Mouse (Mus musculus): Measurements from ENCODE around the gene Mapkapk5.
A peak's percentile ranks its signal among the peaks of the same experiment; 100 is the strongest.

Mapkapk5 gene

DNA sequence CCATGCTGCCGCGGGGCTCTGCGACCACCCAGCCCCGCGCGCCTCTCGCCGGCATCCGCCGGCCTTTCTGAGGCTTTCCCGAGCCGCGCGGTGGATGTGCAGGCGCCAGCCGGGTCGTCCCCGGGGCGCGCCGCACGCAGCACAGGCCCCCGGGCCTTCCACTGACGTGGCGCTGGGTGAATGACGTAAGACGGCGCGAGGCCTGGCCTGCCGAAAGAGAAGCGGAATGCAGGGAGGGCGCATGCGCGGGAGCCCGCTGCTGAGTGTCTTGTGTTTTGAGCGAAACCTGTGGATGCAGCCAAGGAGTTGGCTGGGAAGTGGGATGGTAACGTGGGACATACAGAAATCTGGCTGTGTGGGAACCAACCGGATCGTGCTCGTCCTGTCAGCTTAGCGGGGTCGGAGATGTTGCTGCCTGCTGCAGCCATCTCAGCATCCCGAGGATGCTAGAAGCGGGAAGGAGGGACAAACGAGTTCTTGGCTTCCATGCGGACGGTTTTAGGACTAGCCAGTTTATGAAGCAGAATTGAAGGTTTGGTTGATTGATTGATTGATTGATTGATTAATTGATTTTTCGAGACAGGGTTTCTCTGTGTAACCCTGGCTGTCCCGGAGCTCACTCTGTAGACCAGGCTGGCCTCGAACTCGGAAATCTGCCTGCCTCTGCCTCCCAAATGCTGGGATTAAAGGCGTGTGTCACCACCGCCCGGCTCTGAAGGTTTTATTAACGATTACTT is at the start of gene Mapkapk5:
Gene Mapkapk5 (minus strand): TSS at position 113 of the 737 bp plus-strand sequence.
- DNase-seq (ENCODE audit: low spot score), result peak; percentile 98

DNA sequence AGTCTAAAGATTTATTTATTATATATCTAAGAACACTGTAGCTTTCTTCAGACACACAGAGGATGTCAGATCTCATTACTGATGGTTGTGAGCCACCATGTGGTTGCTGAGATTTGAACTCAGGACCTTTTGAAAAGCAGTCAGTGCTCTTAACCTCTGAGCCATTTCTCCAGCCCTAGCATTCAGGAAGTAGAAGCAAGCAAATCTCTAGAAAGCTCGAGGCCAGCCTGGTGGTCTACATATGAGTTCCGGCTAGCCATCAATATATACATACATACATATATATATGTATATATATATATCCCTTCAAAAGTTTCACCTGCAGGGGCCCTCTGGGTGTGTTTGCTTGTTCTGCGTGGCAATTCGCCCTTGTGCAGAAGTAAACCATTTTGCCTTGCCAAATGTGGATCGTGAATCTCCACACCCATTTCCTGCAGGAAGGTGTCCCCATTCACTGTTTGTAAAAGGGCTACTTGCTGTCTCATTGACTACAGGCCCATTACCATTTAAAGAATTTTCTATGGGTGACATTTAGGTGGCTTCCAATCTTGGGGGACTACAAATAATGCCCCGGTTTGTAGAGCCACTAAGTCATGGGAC is 49.1 kb upstream of the Mapkapk5 start:
- no peak for DNase-seq (ENCODE audit: low spot score)

DNA sequence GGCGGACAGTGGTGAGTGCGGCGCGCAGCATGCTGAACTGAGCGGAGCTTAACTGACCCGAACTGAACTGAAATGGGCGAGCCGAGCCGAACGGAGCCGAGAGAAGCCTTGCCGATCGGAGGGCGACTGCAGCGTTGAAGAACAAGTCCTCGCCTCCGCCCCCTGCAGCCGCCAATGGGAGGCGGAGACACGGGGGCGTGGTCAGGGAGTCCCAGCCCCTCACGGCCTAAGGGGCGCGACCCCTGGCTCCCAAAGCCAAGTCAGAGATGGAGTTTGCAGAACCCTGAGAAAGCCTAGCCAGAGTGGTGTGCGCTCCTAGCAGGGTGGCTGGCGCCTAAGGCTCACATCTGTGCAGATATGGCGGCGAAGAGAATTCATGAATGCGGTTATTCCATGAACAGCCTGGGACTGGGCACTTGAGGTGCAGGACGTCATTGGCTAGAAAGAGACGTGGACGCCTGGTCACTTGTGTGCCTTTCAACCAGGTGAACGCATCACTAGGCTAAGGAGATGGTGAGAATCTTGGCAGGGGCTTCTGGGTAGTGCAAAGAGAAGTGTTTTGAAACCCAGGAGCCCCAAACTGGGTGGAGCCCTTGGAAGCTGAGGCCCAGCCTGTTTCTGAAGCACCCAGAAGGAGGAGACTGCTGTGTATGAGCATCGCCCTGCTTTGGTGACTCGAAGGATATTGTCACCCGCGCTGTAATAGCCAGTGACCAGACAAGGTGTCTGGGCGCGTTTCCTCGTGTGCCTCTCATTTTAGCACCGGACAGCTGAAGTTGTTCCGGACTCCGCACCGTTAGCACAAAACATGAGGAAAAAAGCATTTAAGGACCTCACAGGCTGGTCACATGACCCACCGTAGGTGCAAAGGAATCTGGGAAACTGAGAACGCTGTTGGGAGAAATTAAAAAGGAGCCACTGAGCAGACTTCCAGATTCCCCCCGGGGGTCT is 48.0 kb upstream of the Mapkapk5 start, which contains the start of gene Aldh2:
Gene Aldh2 (minus strand): TSS at position 374 of the 951 bp plus-strand sequence.
- peak; percentile 93 for DNase-seq (ENCODE audit: low spot score)

DNA sequence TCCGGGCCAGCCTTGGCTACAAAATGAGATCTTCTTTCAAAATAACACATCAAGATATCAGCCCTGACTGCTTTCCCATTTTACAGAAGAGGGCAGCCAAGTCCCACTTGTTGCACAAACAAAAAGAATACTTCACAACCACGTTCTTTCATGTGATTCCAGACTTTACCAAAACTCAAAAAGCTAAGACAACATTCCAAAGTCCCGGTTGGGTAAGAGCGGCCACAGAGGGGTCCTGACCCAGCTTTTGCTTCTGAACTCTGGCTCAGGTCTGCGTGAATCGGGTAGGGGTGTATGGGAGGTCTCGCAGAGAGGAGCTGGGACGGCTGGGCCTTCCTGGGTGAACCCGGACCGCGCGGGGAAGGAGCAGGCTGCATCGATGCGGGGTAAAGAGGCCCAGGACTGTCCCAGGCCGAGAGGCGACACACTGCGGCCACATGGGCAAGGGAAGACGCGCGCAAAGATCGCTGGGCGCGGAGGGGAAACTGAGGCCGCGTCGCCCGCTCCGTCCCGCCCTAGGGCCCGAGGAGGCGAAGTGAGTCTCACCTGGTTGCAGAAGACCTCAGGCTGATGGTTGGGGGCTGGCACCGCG is 47.2 kb upstream of the Mapkapk5 start:
- peak; percentile 65 for DNase-seq (ENCODE audit: low spot score)

DNA sequence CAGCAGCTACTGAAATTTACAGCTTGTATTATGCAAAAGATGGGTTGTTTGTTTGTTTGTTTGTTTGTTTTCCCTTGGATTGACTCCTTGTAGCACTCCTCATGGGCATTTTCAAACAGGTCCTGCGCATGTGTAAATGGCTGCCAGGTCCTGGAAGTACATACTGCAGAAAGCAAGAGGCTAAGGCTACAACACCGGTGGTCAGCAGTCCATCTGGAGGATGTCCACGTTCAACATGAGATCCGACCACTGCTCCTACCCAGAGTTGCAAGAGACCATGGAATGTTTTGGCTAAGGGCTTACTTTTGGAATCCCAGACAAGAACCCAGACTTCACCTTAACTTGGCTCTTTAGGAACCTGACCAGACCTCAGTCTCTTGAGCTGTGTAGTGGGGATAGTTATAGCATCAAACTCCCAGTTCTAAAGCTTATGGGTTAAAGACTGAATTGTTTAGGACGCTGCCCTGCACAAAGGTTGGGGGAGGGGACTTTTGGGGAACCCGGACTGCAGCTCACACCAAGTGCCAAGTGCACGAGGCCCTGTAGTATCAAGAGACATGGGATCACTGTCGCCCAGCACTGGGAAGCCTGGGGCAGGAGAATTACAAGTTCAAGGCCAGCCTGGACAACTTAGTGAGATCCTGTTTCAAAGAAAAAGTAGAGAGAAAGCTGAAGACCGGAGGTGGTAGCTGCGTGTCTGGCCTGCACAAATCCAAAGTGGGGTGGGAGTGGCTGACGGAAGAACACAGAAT is 46.5 kb upstream of the Mapkapk5 start:
- no peak for DNase-seq (ENCODE audit: low spot score)

GRCm38 (mm10) chr5:121591417-121592063 is 45.8 kb upstream of the Mapkapk5 start:
- peak; percentile 79 for DNase-seq (ENCODE audit: low spot score)

DNA sequence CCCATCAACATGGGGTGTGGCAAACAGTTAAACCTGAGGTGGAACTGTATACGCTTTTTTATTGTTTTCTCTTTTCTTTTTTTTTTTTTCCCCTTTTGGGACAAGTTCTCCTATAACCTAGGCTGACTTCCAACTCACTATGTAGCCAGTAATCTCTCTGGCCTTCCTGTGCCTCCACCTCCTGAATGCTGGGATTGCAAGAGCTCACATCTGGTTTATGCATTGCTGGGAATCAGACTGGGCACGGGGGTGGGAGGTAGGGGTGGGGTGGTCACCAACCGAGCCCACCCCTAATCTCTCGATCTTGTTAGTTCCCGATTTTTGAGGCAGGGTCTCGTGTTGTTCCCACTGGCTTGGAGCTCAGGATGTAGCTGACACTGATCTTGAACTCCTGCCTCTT is 44.2 kb upstream of the Mapkapk5 start:
- no peak for DNase-seq (ENCODE audit: low spot score)

DNA sequence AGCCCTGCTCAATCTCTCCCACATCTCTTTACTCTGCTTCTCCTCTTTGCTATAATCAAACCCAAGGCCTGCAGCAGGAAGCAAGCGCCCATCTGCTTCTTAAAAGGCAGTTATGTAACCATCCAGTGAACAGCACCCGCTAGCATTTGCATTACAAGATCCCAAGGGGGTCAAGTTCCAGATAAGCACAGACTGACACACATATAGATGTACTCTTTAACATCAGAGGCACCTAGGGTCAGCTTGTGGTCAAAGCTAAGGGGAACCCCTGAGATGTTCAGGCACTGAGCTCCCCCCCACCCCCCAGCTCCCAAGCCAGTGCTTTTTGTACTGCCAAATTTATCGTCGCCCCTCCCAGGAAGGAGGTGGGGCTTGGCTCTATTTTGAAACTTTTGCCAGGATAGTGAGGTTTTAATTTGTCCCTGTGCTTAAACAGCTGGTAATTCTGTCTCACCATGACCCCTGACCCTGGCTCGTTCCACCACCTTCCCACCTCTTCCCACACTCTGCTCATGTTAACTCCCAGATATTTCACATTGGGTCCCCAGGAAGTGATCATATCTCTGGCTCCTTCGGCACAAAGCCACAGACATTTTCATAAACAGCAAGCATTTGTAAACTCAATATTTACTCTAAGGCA is 40.8 kb upstream of the Mapkapk5 start:
- peak; percentile 71 for DNase-seq (ENCODE audit: low spot score)

GRCm38 (mm10) chr5:121585699-121586098 is 40.0 kb upstream of the Mapkapk5 start:
- no peak for DNase-seq (ENCODE audit: low spot score)

- no peak for DNase-seq (ENCODE audit: low spot score)
Observed at GRCm38 (mm10) chr5:121585005-121585404, 39.3 kb upstream of the Mapkapk5 start.

DNA sequence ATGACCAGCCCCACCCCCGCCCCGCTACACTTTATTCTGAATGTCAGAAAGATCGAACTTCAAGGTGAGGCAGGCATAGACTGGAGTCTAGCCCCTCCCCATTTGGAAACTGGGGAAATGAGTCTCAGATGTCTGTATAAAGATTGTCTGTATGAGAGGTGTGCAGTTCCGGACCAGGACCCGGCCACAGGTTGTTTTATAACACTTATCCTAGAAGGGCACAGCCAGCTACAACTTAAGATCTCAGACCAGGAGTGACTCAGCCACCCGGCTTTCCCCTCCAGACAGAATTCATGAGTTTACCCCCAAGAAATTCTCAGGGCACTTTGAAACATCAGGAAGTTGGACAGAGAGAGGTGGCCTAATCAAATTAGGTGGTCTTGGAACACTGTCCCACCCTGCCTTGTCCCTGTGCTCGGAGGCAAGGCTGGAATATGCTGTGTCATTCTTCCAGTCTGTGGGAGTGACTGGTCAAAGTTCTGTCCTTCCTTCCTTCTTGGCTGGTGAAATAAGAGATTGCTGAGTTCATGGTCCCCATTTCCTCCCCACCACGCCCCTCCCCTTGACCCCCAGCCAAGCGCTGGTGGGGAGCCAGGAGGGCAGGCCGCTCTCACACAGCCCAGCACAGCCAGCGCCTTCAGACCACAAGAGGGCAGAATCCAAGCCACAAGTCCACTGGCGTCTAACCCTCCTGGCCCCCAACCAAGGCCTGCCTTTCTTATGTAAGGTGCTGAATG is 38.2 kb upstream of the Mapkapk5 start:
- DNase-seq (ENCODE audit: low spot score), result peak; percentile 92

DNA sequence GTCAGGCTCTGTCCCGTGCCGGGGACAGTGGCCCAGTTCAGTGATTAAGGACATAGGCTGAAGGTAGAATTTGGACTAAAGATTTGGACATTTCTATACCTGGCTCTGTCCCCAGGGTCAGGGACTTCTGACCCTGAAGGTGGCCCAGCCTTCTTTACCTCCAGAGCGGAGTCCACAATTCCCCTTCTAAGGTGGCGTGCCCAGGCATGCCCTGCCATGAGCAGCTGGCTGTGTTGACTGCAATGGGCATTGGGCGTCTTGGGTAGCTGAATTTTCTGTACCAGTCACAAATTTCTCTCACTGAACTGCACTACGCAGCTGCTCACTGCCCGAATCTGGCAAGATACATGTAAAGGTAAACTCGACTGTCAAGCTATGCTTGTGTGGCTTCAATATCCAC is 36.2 kb upstream of the Mapkapk5 start:
- no peak for DNase-seq (ENCODE audit: low spot score)

- no peak for DNase-seq (ENCODE audit: low spot score)
Observed at GRCm38 (mm10) chr5:121576927-121577488, 31.3 kb upstream of the Mapkapk5 start.

DNA sequence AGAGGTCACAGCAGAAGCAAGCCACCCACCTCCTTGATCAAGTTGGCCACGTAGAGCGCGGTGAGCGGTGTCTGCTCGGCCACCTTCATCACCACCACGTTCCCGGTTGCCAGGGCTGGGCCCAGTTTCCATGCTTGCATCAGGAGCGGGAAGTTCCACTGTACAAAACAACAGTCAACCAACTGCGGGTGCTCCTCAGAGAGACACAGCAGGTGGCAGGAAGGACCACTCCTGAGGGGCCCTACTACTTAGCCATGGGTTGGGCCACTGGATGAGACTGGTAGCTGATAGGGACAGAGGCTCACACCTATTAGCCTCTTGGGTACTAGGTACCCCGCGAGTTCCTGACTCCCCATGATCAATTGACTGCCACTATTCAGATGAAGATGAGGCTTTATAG is 30.2 kb upstream of the Mapkapk5 start:
- no peak for DNase-seq (ENCODE audit: low spot score)

- DNase-seq (ENCODE audit: low spot score), result no peak
Observed at GRCm38 (mm10) chr5:121574145-121574544, 28.4 kb upstream of the Mapkapk5 start.

GRCm38 (mm10) chr5:121570787-121571186 is 25.1 kb upstream of the Mapkapk5 start:
- DNase-seq (ENCODE audit: low spot score), result no peak

- no peak for DNase-seq (ENCODE audit: low spot score)
Observed at GRCm38 (mm10) chr5:121569881-121570420, 24.2 kb upstream of the Mapkapk5 start.

DNA sequence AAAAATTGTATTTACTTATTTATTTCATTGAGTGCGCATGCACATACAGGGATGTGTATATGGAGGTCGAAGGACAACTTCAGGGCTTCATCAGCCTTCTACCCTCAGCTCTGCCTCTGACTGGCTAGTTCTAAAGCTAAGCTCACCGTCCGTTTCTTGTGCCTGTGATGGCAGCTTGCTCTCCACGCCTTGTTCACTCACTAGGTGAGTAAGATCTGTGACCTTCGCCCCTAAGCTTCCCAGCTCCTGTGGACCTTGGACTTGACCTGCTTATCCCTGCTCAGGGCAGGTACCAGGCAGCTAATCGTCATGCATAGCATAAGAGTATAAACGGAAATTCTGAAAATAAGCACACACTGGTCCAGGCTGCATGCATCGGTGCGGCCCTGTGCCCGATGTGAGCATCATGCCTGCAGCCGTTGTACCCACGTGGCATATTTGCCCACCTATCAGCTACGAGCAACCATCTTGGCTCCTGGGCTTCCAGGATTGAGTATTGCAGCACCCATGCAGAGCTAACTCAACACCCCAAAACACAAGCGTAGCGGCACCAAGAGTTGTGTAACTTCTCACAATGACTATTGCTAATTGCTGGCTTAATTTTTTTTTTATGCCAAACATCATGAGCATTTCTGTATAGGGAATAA is 20.5 kb upstream of the Mapkapk5 start:
- no peak for DNase-seq (ENCODE audit: low spot score)
